Mouse (Mus musculus): ENCODE measurements around the gene Spata13.
A peak's percentile ranks its signal among the peaks of the same experiment; 100 is the strongest.

Gene Spata13

DNA sequence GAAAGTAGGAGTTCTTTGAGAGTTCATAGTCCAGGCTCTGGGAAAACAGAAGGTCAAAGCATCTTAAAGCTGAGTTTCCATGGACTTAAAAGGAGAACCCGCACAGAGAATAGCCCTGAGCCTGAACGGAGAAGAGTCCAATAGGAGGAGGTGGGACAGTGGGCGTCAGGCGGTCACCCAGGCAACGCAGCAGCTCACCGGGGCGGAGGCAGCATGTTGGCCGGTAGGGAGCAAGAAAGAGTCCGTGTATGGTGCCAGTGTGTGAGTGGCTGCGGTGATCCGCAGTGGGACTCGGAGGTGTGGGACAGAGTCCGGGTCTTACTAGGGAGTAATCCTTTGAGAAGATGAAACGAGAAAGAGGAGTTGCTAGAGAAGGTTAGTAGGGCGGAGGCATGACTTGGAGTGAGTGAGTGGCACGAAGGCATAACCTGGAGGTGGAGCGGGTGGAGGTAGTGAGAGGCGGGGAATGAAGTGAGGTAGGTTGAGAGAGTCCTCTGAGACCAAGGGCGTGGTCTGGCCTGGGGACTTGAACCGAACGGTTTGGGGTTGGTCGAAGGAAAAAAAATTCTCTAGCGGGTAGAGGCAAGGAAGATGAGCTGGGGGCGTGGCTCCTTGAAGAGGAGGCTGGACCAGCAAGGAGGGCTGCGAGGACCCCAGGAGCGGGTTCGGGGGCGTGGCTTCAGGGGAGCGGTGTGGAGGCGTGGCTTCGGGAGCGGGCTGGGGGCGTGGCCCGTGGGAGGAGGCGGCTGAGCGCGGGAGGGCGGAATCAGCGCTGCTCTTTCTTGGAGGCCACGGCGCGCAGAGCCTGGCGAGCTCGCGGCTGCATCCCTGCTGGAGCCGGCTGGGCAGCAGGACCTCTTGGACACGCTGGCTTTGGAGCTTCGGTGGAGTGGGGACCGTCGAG is at the start of gene Spata13:
TSS of gene Spata13 (plus strand) at position 41 of the 904 bp plus-strand sequence.
- DNase-seq (ENCODE audit: low spot score in 2 of 2) = peak; percentile 69 to 88

DNA sequence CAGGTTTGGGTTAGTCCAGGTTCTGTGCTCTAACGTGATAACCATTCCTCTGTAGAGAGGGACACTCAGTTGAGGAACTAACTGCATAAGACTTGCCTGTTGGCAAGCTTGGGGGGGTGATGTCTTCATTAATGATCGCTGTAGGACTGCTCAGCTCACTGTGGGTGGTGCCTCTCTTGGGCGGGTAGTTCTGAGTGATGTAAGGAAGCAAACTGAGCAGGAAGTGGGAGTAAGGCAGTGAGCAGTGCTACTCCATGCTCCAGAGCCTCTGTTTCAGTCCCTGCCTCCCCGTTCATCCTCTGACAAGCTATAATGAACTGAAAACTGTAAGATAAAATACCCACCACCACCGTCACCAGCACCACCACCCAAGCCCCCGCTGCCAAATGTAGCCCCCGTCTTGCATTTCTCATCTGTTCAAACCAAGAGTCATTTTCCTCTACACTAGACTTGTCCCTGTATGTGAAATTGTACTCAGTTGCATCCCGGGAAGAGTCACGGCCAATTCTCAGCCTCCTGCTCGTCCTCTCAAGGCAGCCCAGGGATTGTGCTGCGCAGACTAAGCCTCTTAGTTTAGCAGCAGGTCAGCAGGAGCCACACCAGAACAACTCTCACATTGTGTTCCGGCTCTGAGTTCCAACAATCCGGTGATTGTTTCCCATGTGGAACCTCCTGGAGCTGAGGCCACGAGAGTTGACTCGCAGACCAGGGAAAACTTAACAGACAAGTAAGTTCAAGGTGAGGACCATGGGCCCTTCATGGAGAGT is 46.9 kb upstream of the Spata13 start:
- DNase-seq (ENCODE audit: low spot score in 2 of 2) = no peak

DNA sequence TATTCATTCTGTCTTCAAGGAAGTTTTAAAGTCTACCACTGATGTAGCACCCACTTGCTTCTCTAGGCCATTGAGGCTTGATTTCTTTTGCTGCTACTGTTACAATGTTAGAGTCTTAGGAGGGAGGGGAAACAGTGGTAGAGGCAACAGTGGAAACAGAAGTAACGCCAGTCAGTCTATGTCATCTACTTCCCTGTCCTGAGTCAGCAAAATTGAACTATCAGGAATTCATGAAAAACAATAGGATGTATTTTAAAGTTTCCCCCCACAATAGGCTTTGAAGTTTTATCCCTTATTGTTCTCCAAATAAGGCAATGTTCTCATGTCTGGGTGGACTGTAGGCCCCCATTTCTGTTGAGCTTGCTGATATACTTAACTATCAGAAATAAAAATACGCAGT is 44.8 kb upstream of the Spata13 start:
- no peak for DNase-seq (ENCODE audit: low spot score in 2 of 2)

DNA sequence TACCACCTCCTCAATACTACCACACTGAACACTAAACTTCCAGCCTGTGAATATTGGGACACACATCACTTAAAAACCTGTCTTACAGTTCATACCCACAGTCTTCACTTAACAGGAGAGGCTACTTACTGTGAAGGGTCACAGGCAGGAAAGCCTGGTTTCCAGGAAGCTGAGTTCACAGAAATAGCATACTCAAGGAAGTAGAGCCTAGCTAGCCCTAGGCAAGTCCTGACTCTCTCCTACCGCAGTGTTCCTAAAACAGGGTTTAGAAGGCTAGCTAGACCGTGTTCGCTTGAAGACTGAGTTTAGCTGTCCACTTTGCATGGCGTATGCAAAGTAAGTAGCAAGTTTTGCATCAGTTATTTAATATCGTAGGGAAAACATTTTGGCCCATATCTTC is 41.5 kb upstream of the Spata13 start:
- no peak for DNase-seq (ENCODE audit: low spot score in 2 of 2)

DNA sequence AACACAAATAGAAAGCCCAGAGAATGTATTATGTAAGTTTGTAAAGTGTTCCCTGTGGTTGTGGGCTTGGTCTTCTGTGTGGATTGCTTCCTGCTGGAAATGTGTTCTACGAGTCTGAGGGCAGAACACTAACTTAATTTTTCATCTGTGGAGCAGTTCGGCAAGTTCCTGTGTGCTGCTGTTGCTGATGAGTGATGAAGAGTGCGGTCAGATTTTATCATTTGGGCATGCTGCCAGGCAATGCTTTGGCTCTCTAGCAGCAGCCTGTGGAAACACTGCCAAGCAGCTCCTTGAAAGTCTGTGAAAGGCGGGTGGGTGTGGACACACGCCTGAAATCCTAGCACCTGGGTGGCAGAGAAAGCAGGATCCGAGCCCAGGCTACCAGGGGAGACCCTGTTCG is 41.0 kb upstream of the Spata13 start:
- DNase-seq (ENCODE audit: low spot score in 2 of 2) = no peak

DNA sequence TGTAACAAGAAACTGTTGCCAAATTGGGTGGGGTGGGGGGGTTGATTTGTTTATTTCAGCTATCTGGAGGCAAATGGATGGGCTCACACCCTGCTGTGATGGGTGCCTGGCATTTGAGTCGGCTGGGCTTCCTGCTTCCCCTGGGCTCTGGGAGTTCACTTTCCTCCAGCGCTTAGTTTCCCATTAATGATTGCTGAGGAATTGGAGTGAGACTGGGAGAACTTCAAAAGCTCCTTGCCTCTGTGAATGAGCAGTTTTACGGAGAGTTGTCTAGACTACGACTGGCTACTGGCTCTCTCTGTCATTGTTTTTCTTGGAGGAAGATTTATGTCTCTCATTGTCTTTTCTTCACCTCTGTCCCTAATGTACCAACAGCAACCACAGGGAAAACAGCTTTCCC is 36.2 kb upstream of the Spata13 start:
- DNase-seq (ENCODE audit: low spot score in 2 of 2) = no peak

DNA sequence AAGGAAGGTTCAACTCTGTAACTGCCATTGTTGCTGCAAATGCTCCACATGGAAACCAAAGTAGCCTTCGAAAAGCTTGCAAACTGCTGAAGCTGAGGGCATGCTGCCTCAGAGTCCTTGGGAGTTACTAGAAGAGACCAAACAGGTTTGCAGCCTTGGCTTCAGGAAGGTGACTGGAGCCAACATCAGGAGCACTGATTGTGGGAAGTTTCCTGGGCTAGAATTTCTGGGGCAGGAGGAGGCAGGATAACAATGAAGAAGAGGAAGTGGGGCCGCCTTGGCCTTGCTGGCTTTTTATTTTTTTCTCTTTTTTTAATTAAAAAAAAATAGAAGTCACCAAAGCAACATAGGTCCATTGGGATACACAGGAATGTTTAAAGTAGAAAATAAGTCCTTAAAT is 34.8 kb upstream of the Spata13 start:
- DNase-seq (ENCODE audit: low spot score in 2 of 2) = no peak

DNA sequence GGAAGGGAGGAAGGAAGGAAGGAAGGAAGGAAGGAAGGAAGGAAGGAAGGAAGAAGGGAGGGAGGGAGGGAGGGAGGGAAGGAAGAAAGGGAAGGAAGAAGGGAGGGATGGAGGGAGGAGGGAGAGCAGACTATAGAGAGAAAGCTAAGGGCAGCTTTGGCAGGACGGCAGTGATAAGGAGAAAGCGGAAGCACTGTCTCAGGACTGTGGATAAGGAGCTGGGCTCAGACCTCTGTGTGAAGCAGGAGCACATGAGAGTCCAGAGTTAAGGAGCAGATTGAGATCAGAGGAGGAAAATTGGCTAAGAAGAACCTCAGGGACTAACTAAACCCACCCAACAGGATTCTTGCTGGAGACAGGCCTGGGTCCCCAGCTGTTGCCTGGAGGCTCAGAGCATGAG is 28.2 kb upstream of the Spata13 start:
- no peak for DNase-seq (ENCODE audit: low spot score in 2 of 2)

DNA sequence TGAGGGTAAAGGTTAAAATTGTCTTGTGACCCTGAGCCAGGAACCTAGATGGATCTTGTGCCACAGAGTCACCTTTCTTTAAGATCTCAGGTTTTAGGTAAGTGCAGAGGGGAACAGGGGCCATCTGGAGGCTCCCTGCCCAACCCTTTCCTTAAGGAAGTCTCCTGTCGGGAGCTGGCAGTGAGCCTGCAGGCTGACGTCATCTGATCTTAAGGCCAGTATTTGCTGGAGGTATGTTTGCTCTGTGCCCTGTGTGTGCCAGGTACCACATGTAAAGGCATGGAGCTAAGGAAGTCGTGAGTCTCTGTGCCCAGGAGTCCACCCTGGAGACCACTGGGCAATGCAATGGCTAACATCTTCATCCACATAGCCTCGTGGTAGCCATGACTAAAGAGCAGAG is 27.6 kb upstream of the Spata13 start:
- no peak for DNase-seq (ENCODE audit: low spot score in 2 of 2)

DNA sequence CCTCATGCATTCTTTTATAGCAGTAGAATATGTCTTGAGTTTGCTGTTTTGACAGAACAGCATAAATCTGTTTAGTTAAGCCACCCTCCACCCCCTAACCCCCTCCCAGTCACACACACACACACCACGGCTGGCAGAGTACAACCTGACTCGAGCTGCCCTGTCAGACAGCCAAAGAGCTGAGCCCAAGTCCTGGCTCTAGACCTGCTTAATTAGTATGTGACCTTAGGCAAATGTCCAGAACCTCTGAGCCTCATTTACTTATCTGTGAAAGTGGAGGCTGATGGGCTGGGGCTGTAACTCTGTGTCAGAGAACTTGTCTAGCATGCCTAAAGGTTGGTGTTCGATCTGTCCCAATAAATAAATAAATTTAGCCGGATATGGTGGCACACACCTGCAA is 26.1 kb upstream of the Spata13 start:
- no peak for DNase-seq (ENCODE audit: low spot score in 2 of 2)

DNA sequence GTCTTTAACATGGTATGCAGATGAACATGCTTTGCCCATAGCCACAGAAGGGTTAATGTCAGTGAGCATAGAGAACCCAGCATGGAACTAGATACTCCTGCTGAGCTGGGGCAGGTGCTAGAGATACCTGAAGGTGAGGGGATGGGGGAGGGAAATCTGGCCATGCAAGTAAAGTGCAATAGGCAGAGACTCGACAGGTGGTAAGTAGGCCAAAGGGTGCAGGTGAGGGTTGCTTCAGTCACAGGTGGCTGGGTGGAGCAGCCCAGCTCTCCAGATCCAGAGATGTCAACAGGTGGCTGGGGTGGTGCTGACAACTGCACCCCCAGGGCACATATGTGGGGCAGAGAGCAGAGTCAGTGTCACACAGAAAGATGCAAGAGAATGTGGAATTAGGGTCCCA is 24.6 kb upstream of the Spata13 start:
- no peak for DNase-seq (ENCODE audit: low spot score in 2 of 2)

DNA sequence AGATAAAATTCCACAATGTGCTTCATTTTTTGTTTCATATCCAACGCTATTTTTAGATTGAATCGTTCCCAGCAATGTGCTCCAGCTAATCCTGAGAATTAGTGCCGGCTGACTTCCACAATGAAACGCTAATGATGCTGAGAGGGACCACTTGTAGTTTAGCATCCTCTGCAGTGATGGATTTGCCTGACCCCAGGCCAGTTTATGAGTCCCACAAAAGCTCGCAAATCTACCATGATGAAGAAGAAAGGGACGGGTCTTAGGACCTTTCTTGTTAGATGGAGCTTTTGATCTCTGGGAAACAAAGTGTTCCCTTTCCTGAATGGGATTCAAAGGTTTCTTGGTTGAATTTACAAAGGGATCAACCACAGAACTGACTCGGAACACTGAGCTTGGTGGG is 21.1 kb upstream of the Spata13 start:
- DNase-seq (ENCODE audit: low spot score in 2 of 2) = no peak

DNA sequence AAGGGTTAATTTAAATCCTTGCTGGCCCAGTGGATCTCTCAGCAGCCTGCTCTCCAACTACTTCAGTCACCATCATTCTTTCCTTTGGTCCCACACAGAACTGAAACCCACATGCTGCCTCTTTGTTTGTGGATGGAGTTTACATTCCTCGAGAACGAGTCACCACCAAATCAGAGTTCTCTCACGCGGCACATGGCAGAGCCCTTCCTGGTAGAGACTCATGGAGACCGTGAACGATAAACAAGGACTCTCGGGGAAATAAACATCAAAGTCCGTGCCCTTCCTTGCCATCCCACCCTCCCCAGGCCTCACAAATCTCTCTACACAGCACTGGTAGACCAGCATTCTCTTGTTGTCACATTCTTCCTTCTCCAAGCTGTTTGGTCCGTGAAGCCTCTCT is 12.7 kb upstream of the Spata13 start:
- DNase-seq (ENCODE audit: low spot score in 2 of 2) = no peak

DNA sequence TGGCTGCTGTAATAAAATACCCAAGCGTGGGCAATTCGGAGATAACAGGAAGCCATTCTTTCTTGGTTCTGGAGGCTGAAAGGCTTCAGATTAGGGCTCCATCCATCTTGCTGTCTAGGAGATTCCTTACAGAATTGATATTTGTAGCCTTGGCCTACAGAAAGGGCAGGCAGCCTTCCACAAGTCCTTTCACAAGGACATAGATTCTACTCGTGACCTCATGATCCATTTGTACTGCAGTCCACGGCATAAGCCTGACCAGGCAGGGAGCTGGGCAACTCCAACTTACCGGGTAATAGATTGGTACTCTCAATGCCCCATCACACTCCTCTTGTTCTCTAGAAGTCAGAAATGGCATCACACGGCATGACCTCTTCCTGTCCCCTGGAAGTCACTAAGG is 8.3 kb upstream of the Spata13 start:
- no peak for DNase-seq (ENCODE audit: low spot score in 2 of 2)

DNA sequence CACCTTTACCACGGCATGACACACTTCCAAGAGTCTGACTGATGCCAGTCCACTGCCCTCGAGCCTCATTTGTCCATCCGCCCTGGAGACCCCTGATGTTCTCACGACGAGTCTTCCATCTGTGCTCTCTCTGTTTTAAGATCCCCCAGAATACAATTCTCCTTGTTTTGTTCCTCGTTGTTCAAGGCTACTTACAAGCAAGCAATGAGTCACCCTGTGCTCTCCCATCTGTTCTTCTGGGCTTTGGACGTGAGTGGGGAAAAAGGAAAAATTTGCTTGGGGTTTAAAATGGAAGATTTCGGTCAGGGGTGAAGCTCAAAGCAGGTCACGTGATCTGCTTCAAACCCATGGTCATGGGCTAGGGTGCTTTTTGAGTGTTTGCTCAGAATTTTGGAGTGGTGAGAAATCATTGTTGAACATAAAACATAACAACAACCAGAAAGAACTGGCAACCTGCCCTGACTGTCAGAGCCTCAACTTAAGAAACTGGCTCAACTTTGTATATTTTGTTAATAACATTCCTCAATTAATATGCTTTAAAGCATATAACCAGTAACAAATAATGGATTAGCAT is 3.8 kb upstream of the Spata13 start:
- DNase-seq (ENCODE audit: low spot score in 2 of 2) = no peak

DNA sequence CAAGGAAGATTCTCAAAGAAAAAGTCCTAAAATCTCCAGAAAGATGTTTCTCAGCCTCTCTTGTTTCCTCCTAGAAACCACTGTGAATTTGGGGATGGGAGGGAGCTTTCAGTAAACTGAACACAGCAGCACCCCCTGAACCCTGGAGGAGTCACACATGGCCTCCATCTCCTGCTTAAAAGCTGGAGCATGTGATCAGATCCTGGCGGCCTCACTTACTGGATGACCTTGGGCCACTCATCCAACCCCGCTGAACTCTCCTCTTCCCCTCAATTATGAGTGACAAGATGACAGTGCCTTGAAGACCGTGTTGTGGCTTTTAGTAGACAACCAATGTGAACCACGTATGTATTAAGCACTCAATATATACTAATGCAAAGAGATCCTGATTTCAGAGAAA is 2.8 kb upstream of the Spata13 start:
- DNase-seq (ENCODE audit: low spot score in 2 of 2) = no peak

DNA sequence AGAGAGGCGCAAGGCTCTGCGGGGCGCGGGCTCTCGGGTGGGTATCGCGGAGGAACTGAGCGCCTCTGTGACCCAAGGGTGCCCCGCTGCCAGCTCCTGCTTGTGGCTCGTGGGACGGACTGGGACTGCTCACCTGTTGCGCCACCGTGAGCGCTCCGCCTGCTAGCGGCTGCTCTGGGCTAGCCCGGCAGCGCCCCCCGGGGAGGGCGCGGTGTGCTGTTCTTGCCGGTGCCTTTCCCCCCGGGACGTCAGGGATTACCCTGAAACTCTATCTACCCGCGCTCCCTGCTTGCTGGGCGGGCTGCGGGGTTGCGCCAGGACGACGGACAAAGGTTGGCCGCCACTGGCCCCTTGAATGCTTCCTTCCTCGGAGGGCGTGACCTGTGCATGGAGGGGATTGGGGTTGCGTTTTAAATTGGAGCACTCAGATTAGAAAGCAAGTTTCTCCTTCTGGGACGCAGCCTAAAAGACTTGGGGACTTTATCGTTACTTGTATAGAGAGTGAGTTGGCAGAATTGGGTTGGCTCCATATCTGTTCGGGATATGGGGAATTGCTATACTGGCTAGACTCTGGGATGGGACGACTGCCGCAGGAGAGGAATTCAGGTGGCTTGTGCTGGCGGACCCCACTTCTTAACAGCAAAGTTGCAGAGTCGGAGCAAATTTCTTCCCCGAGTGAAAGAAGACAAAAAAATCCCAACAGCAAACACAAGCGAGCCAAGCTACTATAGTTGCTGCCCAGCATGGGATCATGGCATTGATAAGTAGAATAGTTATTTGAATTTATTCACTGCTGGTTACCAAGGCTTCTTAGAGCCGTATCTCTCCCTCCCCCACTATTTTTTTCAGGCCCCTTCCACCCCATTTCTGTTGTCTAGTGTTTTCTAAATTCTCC is 1.3 kb downstream of the Spata13 start:
- DNase-seq (ENCODE audit: low spot score in 2 of 2) = no peak

DNA sequence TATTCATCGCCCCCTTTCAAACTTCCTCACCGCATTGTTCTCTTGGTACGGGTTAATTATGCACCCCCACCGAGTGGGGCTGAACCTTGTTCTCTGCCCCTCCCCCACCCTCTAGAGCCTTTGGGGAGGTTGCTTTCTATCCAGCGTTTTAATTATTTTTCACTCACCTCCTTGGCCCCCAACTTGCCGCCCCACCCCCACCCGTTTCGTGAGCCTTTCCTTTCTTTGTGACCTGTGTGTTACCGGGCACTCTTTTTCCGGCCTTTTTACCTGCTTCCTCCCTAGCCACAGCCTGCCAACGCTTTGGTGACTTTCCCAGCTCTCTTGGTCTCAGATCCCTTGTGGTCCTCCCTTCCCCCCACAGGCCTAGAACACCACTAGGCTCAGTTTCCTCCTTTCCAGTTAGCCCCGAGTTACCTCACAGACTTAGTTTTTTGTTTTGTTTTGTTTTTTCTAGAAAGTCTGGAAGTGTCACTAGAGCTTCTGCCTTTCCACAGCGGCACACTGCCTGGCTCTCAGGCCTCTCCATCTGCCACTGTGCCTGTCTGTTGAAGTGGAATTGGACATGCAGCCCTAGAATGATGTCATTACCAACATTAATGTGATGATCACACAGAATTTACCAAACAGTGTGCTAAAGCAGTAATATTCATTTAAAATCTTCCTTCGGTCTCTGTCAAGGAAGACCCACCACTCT is 2.3 kb downstream of the Spata13 start:
- DNase-seq (ENCODE audit: low spot score in 2 of 2) = no peak

DNA sequence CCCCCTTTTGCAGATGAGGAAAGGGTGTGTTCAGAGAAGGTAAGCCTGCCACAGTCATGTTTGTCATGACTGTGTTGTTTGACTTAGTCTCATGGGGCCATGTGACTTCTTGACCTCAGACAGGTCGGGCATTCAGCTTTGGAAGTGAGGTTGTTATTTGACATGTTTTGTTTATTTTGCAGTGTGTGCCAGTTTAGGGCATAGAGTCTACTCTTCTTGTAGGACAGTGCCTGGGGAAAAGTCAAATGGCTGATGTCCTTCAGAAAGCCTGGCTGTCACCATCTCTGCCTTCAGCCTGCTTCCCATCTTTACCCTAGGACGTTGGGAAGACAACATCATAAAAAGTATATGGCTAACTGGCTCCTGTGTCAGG is 2.8 kb downstream of the Spata13 start:
- no peak for DNase-seq (ENCODE audit: low spot score in 2 of 2)

DNA sequence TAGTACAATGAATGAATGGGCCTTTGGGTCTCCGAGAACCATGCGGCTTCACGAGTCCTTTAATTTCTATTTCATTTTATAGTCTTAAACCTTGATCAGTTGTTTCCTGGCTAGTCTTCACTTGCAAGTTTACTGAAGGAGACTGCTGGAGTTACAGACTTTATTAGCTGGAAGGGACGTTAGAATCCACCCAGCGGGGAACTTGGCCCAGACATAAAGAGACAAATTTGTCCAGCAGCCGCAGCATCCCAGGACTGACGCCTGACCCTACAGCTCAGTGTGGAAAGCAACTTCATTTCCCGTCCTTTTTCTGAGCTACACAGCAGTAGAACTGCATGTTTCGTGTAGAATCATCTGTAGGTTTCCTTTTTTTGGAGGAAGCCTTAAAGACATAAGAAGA is 3.2 kb downstream of the Spata13 start:
- no peak for DNase-seq (ENCODE audit: low spot score in 2 of 2)

DNA sequence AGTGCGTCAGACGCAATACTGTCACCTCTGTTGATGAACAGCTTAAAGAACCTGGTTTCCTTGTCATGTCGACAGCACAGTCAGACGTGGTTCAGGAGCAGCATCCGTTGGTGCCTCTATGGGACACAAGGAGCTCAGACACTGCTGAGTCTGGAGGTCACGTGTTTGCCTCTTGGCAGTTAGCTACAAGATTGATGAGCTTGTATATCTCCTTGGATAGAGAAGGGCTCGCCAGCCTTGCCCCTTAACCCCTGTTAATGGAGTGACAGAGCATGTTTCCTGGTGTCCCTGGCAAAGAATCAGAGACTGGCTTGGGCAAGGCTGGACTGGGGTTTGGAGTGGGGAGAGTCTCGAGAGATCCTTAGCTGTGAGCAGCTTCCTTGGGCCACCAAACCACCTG is 4.4 kb downstream of the Spata13 start:
- DNase-seq (ENCODE audit: low spot score in 2 of 2) = no peak

Measured in cerebellum, postnatal 4 days (tissue).